Mouse (Mus musculus): ENCODE data around the gene St3gal6. TPM values are rescaled to one million over a fixed set of nuclear protein-coding genes. Genes with fewer than 3 reads are reported as not detected.

St3gal6 gene
- 8.4 and 17.6 TPM in 2 replicates for total RNA-seq (2017)

GRCm38 (mm10) chr16:58523972-58524850 lies at the start of gene St3gal6:
St3gal6 (minus strand) TSS chr16:58524243.
- no peak for ATAC-seq (replicated peaks in 1 of 2; ENCODE audit: insufficient read depth in 1 of 2, low FRiP score in 2 of 2, low TSS enrichment in 1 of 2, low read depth in 1 of 2, poor library complexity in 2 of 2, severe bottlenecking in 2 of 2)

- ATAC-seq (replicated peaks in 1 of 2; ENCODE audit: insufficient read depth in 1 of 2, low FRiP score in 2 of 2, low TSS enrichment in 1 of 2, low read depth in 1 of 2, poor library complexity in 2 of 2, severe bottlenecking in 2 of 2) = no peak
These were observed 46.7 kb upstream of the St3gal6 start for GRCm38 (mm10) chr16:58570694-58571264.

- ATAC-seq (replicated peaks in 1 of 2; ENCODE audit: insufficient read depth in 1 of 2, low FRiP score in 2 of 2, low TSS enrichment in 1 of 2, low read depth in 1 of 2, poor library complexity in 2 of 2, severe bottlenecking in 2 of 2) = no peak
These were observed 37.2 kb upstream of the St3gal6 start for GRCm38 (mm10) chr16:58561196-58561595.

- ATAC-seq (replicated peaks in 1 of 2; ENCODE audit: insufficient read depth in 1 of 2, low FRiP score in 2 of 2, low TSS enrichment in 1 of 2, low read depth in 1 of 2, poor library complexity in 2 of 2, severe bottlenecking in 2 of 2) = peak; percentile 80 to 85
These were observed 32.2 kb upstream of the St3gal6 start for GRCm38 (mm10) chr16:58556067-58556830.

- peak; percentile 28 to 44; a peak in 1 of 4 replicates for ATAC-seq (replicated peaks in 1 of 2; ENCODE audit: insufficient read depth in 1 of 2, low FRiP score in 2 of 2, low TSS enrichment in 1 of 2, low read depth in 1 of 2, poor library complexity in 2 of 2, severe bottlenecking in 2 of 2)
These were observed 30.6 kb upstream of the St3gal6 start for GRCm38 (mm10) chr16:58554673-58555072.

- peak; percentile 78 to 80 for ATAC-seq (replicated peaks in 1 of 2; ENCODE audit: insufficient read depth in 1 of 2, low FRiP score in 2 of 2, low TSS enrichment in 1 of 2, low read depth in 1 of 2, poor library complexity in 2 of 2, severe bottlenecking in 2 of 2)
These were observed 24.0 kb upstream of the St3gal6 start for GRCm38 (mm10) chr16:58548042-58548441.

GRCm38 (mm10) chr16:58546128-58546527 lies 22.1 kb upstream of the St3gal6 start:
- ATAC-seq (replicated peaks in 1 of 2; ENCODE audit: insufficient read depth in 1 of 2, low FRiP score in 2 of 2, low TSS enrichment in 1 of 2, low read depth in 1 of 2, poor library complexity in 2 of 2, severe bottlenecking in 2 of 2) = peak; percentile 77 to 79

GRCm38 (mm10) chr16:58539490-58539889 lies 15.4 kb upstream of the St3gal6 start:
- no peak for ATAC-seq (replicated peaks in 1 of 2; ENCODE audit: insufficient read depth in 1 of 2, low FRiP score in 2 of 2, low TSS enrichment in 1 of 2, low read depth in 1 of 2, poor library complexity in 2 of 2, severe bottlenecking in 2 of 2)

GRCm38 (mm10) chr16:58539011-58539410 lies 15.0 kb upstream of the St3gal6 start:
- no peak for ATAC-seq (replicated peaks in 1 of 2; ENCODE audit: insufficient read depth in 1 of 2, low FRiP score in 2 of 2, low TSS enrichment in 1 of 2, low read depth in 1 of 2, poor library complexity in 2 of 2, severe bottlenecking in 2 of 2)

GRCm38 (mm10) chr16:58536076-58536475 lies 12.0 kb upstream of the St3gal6 start:
- no peak for ATAC-seq (replicated peaks in 1 of 2; ENCODE audit: insufficient read depth in 1 of 2, low FRiP score in 2 of 2, low TSS enrichment in 1 of 2, low read depth in 1 of 2, poor library complexity in 2 of 2, severe bottlenecking in 2 of 2)

- no peak for ATAC-seq (replicated peaks in 1 of 2; ENCODE audit: insufficient read depth in 1 of 2, low FRiP score in 2 of 2, low TSS enrichment in 1 of 2, low read depth in 1 of 2, poor library complexity in 2 of 2, severe bottlenecking in 2 of 2)
These were observed 11.2 kb upstream of the St3gal6 start for GRCm38 (mm10) chr16:58535236-58535635.

- no peak for ATAC-seq (replicated peaks in 1 of 2; ENCODE audit: insufficient read depth in 1 of 2, low FRiP score in 2 of 2, low TSS enrichment in 1 of 2, low read depth in 1 of 2, poor library complexity in 2 of 2, severe bottlenecking in 2 of 2)
These were observed 10.5 kb upstream of the St3gal6 start for GRCm38 (mm10) chr16:58534245-58535142.

GRCm38 (mm10) chr16:58533742-58534141 lies 9.7 kb upstream of the St3gal6 start:
- no peak for ATAC-seq (replicated peaks in 1 of 2; ENCODE audit: insufficient read depth in 1 of 2, low FRiP score in 2 of 2, low TSS enrichment in 1 of 2, low read depth in 1 of 2, poor library complexity in 2 of 2, severe bottlenecking in 2 of 2)

GRCm38 (mm10) chr16:58533254-58533653 lies 9.2 kb upstream of the St3gal6 start:
- ATAC-seq (replicated peaks in 1 of 2; ENCODE audit: insufficient read depth in 1 of 2, low FRiP score in 2 of 2, low TSS enrichment in 1 of 2, low read depth in 1 of 2, poor library complexity in 2 of 2, severe bottlenecking in 2 of 2) = no peak

- ATAC-seq (replicated peaks in 1 of 2; ENCODE audit: insufficient read depth in 1 of 2, low FRiP score in 2 of 2, low TSS enrichment in 1 of 2, low read depth in 1 of 2, poor library complexity in 2 of 2, severe bottlenecking in 2 of 2) = no peak
These were observed 8.5 kb upstream of the St3gal6 start for GRCm38 (mm10) chr16:58532511-58532910.

- ATAC-seq (replicated peaks in 1 of 2; ENCODE audit: insufficient read depth in 1 of 2, low FRiP score in 2 of 2, low TSS enrichment in 1 of 2, low read depth in 1 of 2, poor library complexity in 2 of 2, severe bottlenecking in 2 of 2) = no peak
These were observed 3.8 kb upstream of the St3gal6 start for GRCm38 (mm10) chr16:58527817-58528216.

- no peak for ATAC-seq (replicated peaks in 1 of 2; ENCODE audit: insufficient read depth in 1 of 2, low FRiP score in 2 of 2, low TSS enrichment in 1 of 2, low read depth in 1 of 2, poor library complexity in 2 of 2, severe bottlenecking in 2 of 2)
These were observed 2.7 kb upstream of the St3gal6 start for GRCm38 (mm10) chr16:58526729-58527128.
